Mouse (Mus musculus) liver, postnatal 0 days (tissue): ENCODE results near the gene Slc6a20a. TPM values are rescaled to one million over a fixed set of nuclear protein-coding genes. Genes with fewer than 3 reads are reported as not detected.
A peak's percentile ranks its signal among the peaks of the same experiment; 100 is the strongest.

Experiments
- ATAC-seq: fragments of 200-750 bp; cut with Nextera tagmentation; 2 replicates; pipeline ENCODE4 v1.8.0; 2017; ENCODE audit warnings: mild to moderate bottlenecking, moderate library complexity
- DNase-seq: peaks from one replicate; pipeline ENCODE4 v3.0.0-alpha.2; 2016
- H3K27ac ChIP-seq: fragments of 300-500 bp; sonication (generic); 2 replicates; pipeline ENCODE4 v1.5.1; 2014; ENCODE audit warnings: antibody characterized with exemption, moderate library complexity, mild to moderate bottlenecking, low read depth
- H3K27me3 ChIP-seq: fragments of 300-500 bp; sonication (generic); 2 replicates; pipeline ENCODE4 v1.6.1; 2014; ENCODE audit warnings: low read length, control low read depth, mixed read lengths; ENCODE audit not compliant: insufficient read depth
- H3K36me3 ChIP-seq: fragments of 300-500 bp; sonication (generic); replicated peaks from 2 replicates; pipeline ENCODE4 v1.6.1; 2014; ENCODE audit warnings: mild to moderate bottlenecking, control low read depth, low read length, moderate library complexity, mixed read lengths; ENCODE audit not compliant: insufficient read depth
- H3K4me1 ChIP-seq: fragments of 300-500 bp; sonication (generic); 2 replicates; pipeline ENCODE4 v1.6.1; 2014; ENCODE audit warnings: antibody characterized with exemption, mild to moderate bottlenecking, control low read depth; ENCODE audit not compliant: insufficient read depth
- H3K4me2 ChIP-seq: fragments of 300-500 bp; sonication (generic); 2 replicates; pipeline ENCODE4 v1.6.1; 2014; ENCODE audit warnings: low read depth, mild to moderate bottlenecking, low read length, moderate library complexity, mixed read lengths
- H3K4me3 ChIP-seq: fragments of 300-500 bp; sonication (generic); 2 replicates; pipeline ENCODE4 v1.5.1; 2014; ENCODE audit warnings: low read depth, low read length
- H3K9ac ChIP-seq: fragments of 300-500 bp; sonication (generic); replicated peaks from 2 replicates; pipeline ENCODE4 v1.6.1; 2014; ENCODE audit warnings: mild to moderate bottlenecking, moderate library complexity
- H3K9me3 ChIP-seq: fragments of 300-500 bp; sonication (generic); 2 replicates; pipeline ENCODE4 v1.6.1; 2016; ENCODE audit warnings: mild to moderate bottlenecking, control low read depth, low read length, mixed read lengths
- CTCF ChIP-seq: sonication (generic); IDR thresholded peaks from 2 replicates; pipeline ENCODE4 v1.5.1; 2016; ENCODE audit warnings: antibody characterized with exemption, low read depth
- EP300 ChIP-seq: IDR thresholded peaks from 2 replicates; pipeline ENCODE4 v1.6.1; 2016; ENCODE audit warnings: antibody characterized with exemption, low read depth, mild to moderate bottlenecking
- WGBS: fragments of 180-500 bp; shearing (Covaris S2); extraction: QIAGEN DNeasy Blood & Tissue Kit; methylation state at CpG from one replicate; pipeline ENCODE4 v1.1.7; 2014; ENCODE audit not compliant: insufficient replicate concordance; 5-methylcytosine and 5-hydroxymethylcytosine counted together
- polyA plus RNA-seq: library from polyadenylated mRNA; unstranded; fragments of >200 nt; fragmentation: Nextera tagmentation; extraction: Ambion mirVana; gene quantifications from 2 replicates; pipeline ENCODE4 v1.2.1, GENCODE M21; 2015

Slc6a20a gene
- polyA plus RNA-seq, 1 experiment from 2014 or later: 2.3 TPM

DNA sequence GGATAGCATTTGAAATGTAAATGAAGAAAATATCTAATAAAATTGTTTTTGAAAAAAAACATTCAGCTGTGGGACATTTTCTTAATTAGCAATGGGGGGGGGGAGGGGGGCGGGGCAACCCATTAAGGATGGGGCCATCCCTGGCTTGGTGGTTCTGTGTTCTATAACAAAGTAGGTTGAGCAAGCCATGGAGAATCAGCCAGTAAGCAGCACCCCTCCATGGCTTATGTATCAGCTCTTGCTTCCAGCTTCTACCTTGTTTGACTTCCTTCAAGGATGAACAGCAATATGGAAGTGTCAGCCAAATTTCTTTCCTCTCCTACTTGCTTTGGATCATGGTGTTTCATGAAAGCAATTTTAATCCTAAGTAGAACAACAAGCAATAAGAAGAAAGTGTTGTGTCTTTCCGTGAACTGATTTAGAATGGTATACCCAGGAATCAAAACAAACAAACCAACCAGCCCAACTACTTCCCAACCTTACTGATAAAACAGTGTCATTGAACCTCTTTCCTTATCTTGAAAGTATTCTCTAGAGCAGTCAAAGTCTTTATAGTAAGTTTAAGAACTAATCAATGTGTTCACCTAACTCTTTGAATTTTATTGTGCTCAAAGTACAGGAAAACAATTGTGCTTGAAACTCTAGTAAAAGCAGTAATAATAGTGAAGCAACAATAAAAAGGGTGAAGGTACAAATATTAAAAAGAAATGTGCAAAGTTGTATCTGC is 28.7 kb downstream of the Slc6a20a start:
- DNase-seq: no peak
- Histone ChIP-seq H3K36me3 (no peaks in the 10 kb centered on the region), H3K27ac (no peak overlapping the region), H3K9ac (no peak overlapping the region), H3K4me3 (no peak overlapping the region), H3K4me1 (no peaks in the 10 kb centered on the region), H3K9me3 (no peaks in the 10 kb centered on the region), H3K4me2 (no peak overlapping the region), H3K27me3 (no peaks in the 10 kb centered on the region)
- no peak for ATAC-seq
- no peak for TF ChIP-seq CTCF
- TF ChIP-seq EP300: no peak
- WGBS: 72% methylated on average over 2 of the region's 2 CpGs

DNA sequence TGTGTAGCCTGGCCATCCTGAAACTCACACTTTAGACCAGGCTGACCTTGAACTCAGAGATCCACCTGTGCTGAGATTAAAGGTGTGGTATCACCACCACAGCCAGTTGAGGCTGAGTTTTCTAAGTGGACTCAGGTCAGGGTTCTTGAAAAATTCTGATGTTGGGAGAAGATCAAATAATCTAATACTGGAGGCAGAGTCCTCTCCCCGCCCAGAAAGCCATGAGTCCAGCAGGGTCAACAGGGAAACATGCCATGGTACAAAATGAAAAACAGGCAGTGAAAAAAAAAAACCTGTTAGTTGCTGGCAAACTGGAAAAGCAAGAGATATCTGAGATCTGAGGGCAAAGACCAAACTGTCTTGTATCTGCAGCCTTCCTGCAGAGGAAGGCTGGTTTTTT is 38.6 kb downstream of the Slc6a20a start:
- Histone ChIP-seq H3K4me3 (no peak overlapping the region), H3K36me3 (no peaks in the 10 kb centered on the region), H3K9ac (no peak overlapping the region), H3K4me1 (no peaks in the 10 kb centered on the region), H3K4me2 (no peak overlapping the region), H3K27ac (no peak overlapping the region), H3K9me3 (no peaks in the 10 kb centered on the region), H3K27me3 (no peaks in the 10 kb centered on the region)
- TF ChIP-seq CTCF (no peak), EP300 (no peak)
- WGBS: 54% methylated on average over 1 of the region's 1 CpGs
- DNase-seq (no peak), ATAC-seq (no peak)

DNA sequence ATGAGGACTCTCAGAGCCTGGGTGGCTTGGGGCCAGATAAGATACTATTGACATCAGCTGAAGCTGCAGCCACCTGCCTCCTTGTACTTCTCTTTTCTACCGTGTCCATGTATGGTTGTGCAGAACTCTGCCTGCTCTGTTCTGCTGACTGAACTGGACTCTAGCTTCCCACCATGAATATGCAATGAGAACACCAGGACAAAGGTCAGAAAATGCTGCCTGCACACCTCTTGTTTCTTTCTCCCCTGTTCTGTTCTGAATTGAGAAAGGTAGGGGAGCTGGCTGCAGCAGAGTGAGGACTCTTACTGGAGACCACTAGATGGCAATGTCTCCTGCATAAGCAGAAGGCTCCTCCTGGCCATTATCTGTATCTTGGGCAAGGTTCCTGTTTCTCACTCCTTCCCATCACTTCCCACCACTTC is 40.0 kb downstream of the Slc6a20a start:
- H3K36me3 ChIP-seq: no peaks in the 10 kb centered on the region
- no peaks in the 10 kb centered on the region for H3K4me1 ChIP-seq
- no peak overlapping the region for H3K27ac ChIP-seq
- WGBS: 36% methylated on average over 1 of the region's 1 CpGs
- no peak overlapping the region for H3K9ac ChIP-seq
- peak; percentile 53; the same call in 1 of the 2 replicates for ATAC-seq
- no peak for DNase-seq
- TF ChIP-seq EP300 (no peak), CTCF (peak; percentile 78)
- H3K4me2 ChIP-seq: no peak overlapping the region
- no peaks in the 10 kb centered on the region for H3K27me3 ChIP-seq
- H3K9me3 ChIP-seq: no peaks in the 10 kb centered on the region
- no peak overlapping the region for H3K4me3 ChIP-seq

DNA sequence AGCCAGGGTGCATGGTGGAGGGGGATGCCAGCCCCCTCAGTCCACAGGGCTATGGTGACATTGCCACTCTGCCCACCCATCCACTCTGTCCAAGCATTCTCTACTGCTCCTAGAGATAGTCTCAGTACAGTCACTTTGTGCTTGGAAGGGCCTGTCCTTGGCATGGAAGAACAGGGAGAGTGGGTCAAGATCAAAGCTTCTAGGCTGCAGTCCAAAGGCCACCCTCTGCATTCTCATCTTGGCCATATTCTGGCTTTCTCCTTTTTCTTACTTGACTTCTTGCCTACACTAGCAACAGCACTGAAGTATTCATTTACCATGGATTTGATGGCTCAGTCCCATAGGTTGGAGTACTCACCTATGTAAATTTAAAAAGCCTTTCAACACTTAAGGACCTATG is 40.5 kb downstream of the Slc6a20a start:
- Histone ChIP-seq H3K27ac (no peak overlapping the region), H3K27me3 (no peaks in the 10 kb centered on the region), H3K4me3 (no peak overlapping the region), H3K9ac (no peak overlapping the region), H3K9me3 (no peaks in the 10 kb centered on the region), H3K4me1 (no peaks in the 10 kb centered on the region), H3K4me2 (no peak overlapping the region), H3K36me3 (no peaks in the 10 kb centered on the region)
- ATAC-seq (no peak), DNase-seq (no peak)
- TF ChIP-seq EP300 (no peak), CTCF (no peak)

DNA sequence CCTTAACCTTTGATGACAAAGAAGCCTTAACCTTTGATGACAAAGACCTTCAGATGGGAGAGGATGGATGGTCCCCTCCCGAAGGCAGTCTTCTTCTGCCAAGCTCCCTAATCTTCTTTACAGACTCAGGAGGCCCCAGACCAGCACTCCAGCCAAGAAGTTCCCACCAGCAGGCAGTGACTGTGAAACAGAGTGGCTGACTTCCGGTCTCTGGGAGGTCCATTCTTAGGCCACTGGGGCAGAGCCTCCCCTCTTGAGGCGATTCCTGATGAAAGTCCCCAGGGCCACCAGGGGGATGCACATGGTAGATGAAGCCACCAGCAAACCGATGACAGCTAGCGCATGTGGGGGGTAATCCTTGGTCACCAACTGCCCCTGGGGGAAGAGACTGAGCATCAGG is 41.9 kb downstream of the Slc6a20a start:
- WGBS: 72% methylated on average over 5 of the region's 5 CpGs
- Histone ChIP-seq H3K9me3 (no peaks in the 10 kb centered on the region), H3K36me3 (no peaks in the 10 kb centered on the region), H3K4me1 (no peaks in the 10 kb centered on the region), H3K4me2 (no peak overlapping the region), H3K27ac (no peak overlapping the region), H3K27me3 (no peaks in the 10 kb centered on the region), H3K9ac (no peak overlapping the region), H3K4me3 (no peak overlapping the region)
- no peak for ATAC-seq
- DNase-seq: no peak
- TF ChIP-seq EP300: no peak
- TF ChIP-seq CTCF: no peak

DNA sequence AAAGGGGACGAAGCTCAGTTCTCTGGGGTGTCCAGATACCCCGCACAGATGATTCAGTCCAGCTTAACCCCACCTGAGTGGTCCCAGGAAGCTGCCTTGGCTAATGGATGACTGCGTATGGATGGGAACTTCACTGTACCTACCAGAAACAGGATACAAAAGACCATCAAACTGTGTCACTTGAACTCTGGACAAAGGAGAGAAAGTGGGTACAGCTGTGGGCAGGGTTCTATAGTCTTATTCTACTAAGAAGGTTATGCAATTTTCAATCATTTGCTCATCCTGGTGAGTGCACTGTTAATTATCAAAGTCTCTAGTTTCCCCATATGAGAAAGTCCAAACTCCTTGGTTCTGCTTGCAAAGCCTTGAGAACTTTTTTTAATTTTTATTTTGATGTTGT is 45.7 kb downstream of the Slc6a20a start:
- DNase-seq: no peak
- ATAC-seq: no peak
- H3K9ac ChIP-seq: no peak overlapping the region
- H3K4me1 ChIP-seq: no peaks in the 10 kb centered on the region
- no peak overlapping the region for H3K27ac ChIP-seq
- no peaks in the 10 kb centered on the region for H3K9me3 ChIP-seq
- no peak overlapping the region for H3K4me3 ChIP-seq
- WGBS: 70% methylated on average over 3 of the region's 3 CpGs
- H3K36me3 ChIP-seq: no peaks in the 10 kb centered on the region
- no peak overlapping the region for H3K4me2 ChIP-seq
- no peak for TF ChIP-seq EP300
- no peak for TF ChIP-seq CTCF
- no peaks in the 10 kb centered on the region for H3K27me3 ChIP-seq
